Mouse (Mus musculus) embryonic facial prominence, embryonic 11.5 days (tissue): ENCODE measurements around the gene Ifnab. TPM values are rescaled to one million over a fixed set of nuclear protein-coding genes. Genes with fewer than 3 reads are reported as not detected.

ENCODE experiments used
- ATAC-seq: fragments of 200-750 bp; cut with Nextera tagmentation; replicated peaks from 2 replicates; pipeline ENCODE4 v1.8.0; 2017; ENCODE audit warnings: low read depth; ENCODE audit not compliant: insufficient number of reproducible peaks, low FRiP score, low TSS enrichment
- DNase-seq: peaks from one replicate; pipeline ENCODE4 v3.0.0-alpha.2; 2015; ENCODE audit warnings: low spot score
- H3K27ac ChIP-seq: fragments of 300-500 bp; sonication (generic); replicated peaks from 2 replicates; pipeline ENCODE4 v1.5.1; 2014; ENCODE audit warnings: mild to moderate bottlenecking, low read depth, low read length, control low read depth
- H3K27me3 ChIP-seq: fragments of 300-500 bp; sonication (generic); 2 replicates; pipeline ENCODE4 v1.6.1; 2014; ENCODE audit warnings: mild to moderate bottlenecking, low read length, moderate library complexity, mixed read lengths; ENCODE audit not compliant: control insufficient read depth, insufficient read depth
- H3K36me3 ChIP-seq: fragments of 300-500 bp; sonication (generic); replicated peaks from 2 replicates; pipeline ENCODE4 v1.6.1; 2014; ENCODE audit warnings: low read depth, mild to moderate bottlenecking, low read length, moderate library complexity, mixed read lengths; ENCODE audit not compliant: control insufficient read depth, insufficient read depth
- H3K4me1 ChIP-seq: fragments of 300-500 bp; sonication (generic); 2 replicates; pipeline ENCODE4 v1.6.1; 2014; ENCODE audit warnings: low read length, mixed read lengths; ENCODE audit not compliant: control insufficient read depth, insufficient read depth
- H3K4me2 ChIP-seq: fragments of 300-500 bp; sonication (generic); 2 replicates; pipeline ENCODE4 v1.6.1; 2014; ENCODE audit warnings: low read depth, mild to moderate bottlenecking, control low read depth, low read length, moderate library complexity
- H3K4me3 ChIP-seq: fragments of 300-500 bp; sonication (generic); 2 replicates; pipeline ENCODE4 v1.5.1; 2014; ENCODE audit warnings: low read depth, low read length, control low read depth
- H3K9ac ChIP-seq: fragments of 300-500 bp; sonication (generic); replicated peaks from 2 replicates; pipeline ENCODE4 v1.6.1; 2014; ENCODE audit warnings: mild to moderate bottlenecking, control low read depth, low read length
- H3K9me3 ChIP-seq: fragments of 300-500 bp; sonication (generic); replicated peaks from 2 replicates; pipeline ENCODE4 v1.6.1; 2016; ENCODE audit warnings: mild to moderate bottlenecking, low read length, inconsistent platforms, mixed read lengths; ENCODE audit not compliant: control insufficient read depth
- WGBS: fragments of 180-500 bp; shearing (Covaris S2); extraction: QIAGEN DNeasy Blood & Tissue Kit; methylation state at CpG from one replicate; pipeline ENCODE4 v1.1.7; 2014; 5-methylcytosine and 5-hydroxymethylcytosine counted together
- polyA plus RNA-seq: library from polyadenylated mRNA; unstranded; fragments of >200 nt; fragmentation: Nextera tagmentation; extraction: Ambion mirVana; gene quantifications from 2 replicates; pipeline ENCODE4 v1.2.1, GENCODE M21; 2014

Ifnab gene
- polyA plus RNA-seq, 1 experiment from 2014 or later: not detected

DNA sequence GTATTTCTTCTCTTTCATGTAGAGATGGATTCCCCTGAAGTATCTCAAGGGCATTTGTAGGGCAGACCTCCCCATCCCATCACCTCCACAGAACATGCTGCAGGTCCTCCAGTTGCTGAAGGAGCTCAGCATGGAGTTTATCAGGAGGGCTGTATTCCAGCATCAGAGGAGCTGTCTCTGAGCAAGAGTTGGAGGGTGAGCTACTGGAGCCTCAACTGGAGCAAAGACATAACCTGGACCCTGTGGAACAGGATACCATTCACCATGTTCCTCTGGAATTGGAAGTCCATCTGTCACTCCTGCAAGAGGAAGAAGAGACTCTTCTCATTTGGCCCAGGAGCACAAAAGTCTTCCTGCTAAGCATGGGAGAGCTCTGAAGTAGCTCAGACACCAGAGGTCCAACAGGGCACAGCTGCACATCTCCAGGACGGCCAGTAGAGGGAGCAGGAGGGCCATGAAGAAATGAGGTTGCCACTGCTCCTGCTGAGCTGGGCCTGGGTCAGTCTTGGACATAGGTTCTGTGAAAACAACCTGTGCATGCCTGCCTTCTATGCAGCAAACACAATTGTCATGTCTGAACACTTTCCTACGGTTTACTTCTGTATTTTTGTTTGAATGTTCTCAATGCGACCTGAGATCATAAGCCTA is 5.2 kb upstream of the Ifnab start:
- no peak overlapping the region for H3K4me2 ChIP-seq
- WGBS: 23% methylated on average over 3 of the region's 3 CpGs
- no peaks in the 10 kb centered on the region for H3K36me3 ChIP-seq
- no peak overlapping the region for H3K27ac ChIP-seq
- H3K9me3 ChIP-seq: no peaks in the 10 kb centered on the region
- H3K27me3 ChIP-seq: no peaks in the 10 kb centered on the region
- DNase-seq (peak; percentile 86), ATAC-seq (no peak)
- H3K4me1 ChIP-seq: no peaks in the 10 kb centered on the region
- H3K9ac ChIP-seq: no peak overlapping the region
- no peak overlapping the region for H3K4me3 ChIP-seq

DNA sequence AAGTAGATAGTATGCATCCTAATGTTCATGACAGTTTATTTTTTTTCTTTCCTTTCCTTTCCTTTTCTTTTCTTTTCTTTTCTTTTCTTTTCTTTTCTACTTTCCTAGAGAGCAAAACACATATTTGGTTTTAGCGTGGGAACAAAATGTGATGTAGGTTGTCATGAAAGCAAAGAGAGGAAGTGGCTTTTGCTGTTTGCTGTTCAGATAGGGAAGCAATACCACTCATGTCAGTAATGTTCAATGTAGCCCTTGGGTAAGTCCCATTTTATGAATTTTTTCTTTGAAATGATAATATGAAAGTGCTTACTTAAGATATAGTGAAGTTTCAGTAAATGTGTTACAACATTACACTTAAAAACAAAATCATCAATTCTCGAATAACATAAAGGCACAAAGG is 2.2 kb upstream of the Ifnab start:
- Histone ChIP-seq H3K27me3 (no peaks in the 10 kb centered on the region), H3K9ac (no peak overlapping the region), H3K4me1 (no peaks in the 10 kb centered on the region), H3K9me3 (no peaks in the 10 kb centered on the region), H3K27ac (no peak overlapping the region), H3K4me2 (no peak overlapping the region), H3K4me3 (no peak overlapping the region), H3K36me3 (no peaks in the 10 kb centered on the region)
- no peak for ATAC-seq
- WGBS: 81% methylated on average over 2 of the region's 2 CpGs
- no peak for DNase-seq

DNA sequence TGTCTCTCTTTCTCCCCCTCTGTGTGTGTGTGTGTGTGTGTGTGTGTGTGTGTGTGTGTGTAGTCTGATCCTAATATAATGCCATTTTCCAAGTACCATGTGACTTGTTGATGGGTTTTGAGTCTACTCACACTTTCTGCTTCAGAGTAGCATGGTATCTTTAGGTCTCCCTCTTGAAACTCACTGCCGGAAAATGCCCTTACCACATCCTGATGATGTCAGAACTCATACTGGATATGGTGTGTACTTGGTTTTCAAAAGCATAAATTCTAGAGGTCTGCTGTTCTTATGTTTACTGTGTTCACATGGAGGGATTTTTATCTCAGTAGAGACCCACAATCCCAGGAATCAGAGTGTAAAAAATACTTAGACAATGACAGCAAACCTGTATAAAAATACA is 1.4 kb upstream of the Ifnab start:
- WGBS: 88% methylated on average over 1 of the region's 1 CpGs
- H3K4me2 ChIP-seq: no peak overlapping the region
- H3K9me3 ChIP-seq: no peaks in the 10 kb centered on the region
- ATAC-seq (no peak), DNase-seq (no peak)
- no peak overlapping the region for H3K4me3 ChIP-seq
- H3K27ac ChIP-seq: no peak overlapping the region
- H3K36me3 ChIP-seq: no peaks in the 10 kb centered on the region
- no peaks in the 10 kb centered on the region for H3K4me1 ChIP-seq
- no peak overlapping the region for H3K9ac ChIP-seq
- H3K27me3 ChIP-seq: no peaks in the 10 kb centered on the region

DNA sequence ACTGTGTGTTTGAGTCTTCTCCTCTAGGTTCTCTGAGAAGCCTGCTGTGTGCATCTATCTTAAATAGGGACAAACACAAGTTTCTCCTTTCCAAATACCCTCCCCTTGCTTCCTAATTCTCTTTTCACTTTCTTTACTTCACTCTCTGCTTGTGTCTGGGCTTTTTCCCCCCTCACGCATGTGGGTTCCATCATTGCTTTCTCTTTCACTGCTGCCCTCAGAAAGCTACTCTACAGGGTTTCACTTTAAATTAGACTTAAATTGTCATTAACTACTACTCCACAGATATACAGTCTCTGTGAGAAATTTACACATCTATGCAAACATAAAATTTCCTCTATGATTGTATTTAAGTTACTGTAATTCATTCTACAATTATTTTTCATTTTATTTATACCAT is 7.3 kb downstream of the Ifnab start, which contains the start of gene Ifna2:
Gene Ifna2 (minus strand): TSS at position 101 of the 400 bp plus-strand sequence.
- H3K9me3 ChIP-seq: no peaks in the 10 kb centered on the region
- no peaks in the 10 kb centered on the region for H3K36me3 ChIP-seq
- H3K4me2 ChIP-seq: no peak within 1 kb of the TSS
- no peak within 1 kb of the TSS for H3K27ac ChIP-seq
- H3K9ac ChIP-seq: no peak within 1 kb of the TSS
- no peak for ATAC-seq
- H3K4me1 ChIP-seq: no peaks in the 10 kb centered on the region
- no peak for DNase-seq
- no peaks in the 10 kb centered on the region for H3K27me3 ChIP-seq
- H3K4me3 ChIP-seq: no peak within 1 kb of the TSS
- 88% methylated on average over 1 of the region's 1 CpGs for WGBS

DNA sequence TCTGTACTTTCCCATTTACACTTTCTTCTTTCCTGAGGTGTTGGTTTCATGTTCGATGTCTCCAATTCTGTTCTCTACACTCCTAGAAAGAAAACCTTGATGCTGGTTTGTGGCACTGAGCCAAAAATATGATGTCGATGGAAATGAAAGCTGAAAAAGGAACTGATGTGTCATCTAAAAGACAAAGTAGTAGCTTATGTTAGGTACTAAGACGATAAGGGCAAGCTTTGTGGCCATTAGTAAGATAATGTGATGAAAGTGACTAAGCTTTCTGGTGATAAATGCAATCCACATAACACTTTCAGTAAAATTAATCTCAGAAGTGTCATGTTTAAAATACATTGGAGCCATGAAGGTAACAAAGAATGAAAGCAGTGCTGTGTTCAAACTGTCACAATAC is 9.8 kb downstream of the Ifnab start:
- Histone ChIP-seq H3K4me3 (no peak overlapping the region), H3K27me3 (no peaks in the 10 kb centered on the region), H3K27ac (no peak overlapping the region), H3K9me3 (no peaks in the 10 kb centered on the region), H3K4me2 (no peak overlapping the region), H3K9ac (no peak overlapping the region), H3K36me3 (no peaks in the 10 kb centered on the region), H3K4me1 (no peaks in the 10 kb centered on the region)
- no peak for ATAC-seq
- no peak for DNase-seq
- 87% methylated on average over 3 of the region's 3 CpGs for WGBS

DNA sequence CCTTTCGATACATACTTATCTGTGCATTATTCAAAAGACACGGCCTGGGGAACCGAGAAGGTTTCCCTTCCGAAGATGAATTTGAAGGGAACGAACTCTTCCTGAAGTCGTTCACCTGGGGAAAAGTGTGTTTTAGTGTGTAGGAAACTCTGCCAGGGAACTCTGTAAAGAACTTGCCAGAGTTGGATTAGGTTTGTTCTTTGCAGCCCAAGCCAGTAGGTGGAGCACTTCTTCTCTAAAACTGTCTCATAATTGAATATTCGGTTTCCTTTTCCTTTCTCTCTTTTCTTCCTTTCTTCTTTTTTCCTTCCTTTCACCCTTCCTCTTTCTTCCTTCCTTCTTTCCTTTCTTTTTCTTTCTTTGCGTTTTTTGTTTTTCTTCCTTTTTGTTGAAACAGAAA is 10.8 kb downstream of the Ifnab start:
- H3K27me3 ChIP-seq: no peaks in the 10 kb centered on the region
- DNase-seq (peak; percentile 56), ATAC-seq (no peak)
- H3K9me3 ChIP-seq: no peaks in the 10 kb centered on the region
- H3K4me3 ChIP-seq: no peak overlapping the region
- WGBS: 51% methylated on average over 8 of the region's 8 CpGs
- H3K9ac ChIP-seq: no peak overlapping the region
- H3K27ac ChIP-seq: no peak overlapping the region
- no peaks in the 10 kb centered on the region for H3K4me1 ChIP-seq
- no peak overlapping the region for H3K4me2 ChIP-seq
- no peaks in the 10 kb centered on the region for H3K36me3 ChIP-seq

DNA sequence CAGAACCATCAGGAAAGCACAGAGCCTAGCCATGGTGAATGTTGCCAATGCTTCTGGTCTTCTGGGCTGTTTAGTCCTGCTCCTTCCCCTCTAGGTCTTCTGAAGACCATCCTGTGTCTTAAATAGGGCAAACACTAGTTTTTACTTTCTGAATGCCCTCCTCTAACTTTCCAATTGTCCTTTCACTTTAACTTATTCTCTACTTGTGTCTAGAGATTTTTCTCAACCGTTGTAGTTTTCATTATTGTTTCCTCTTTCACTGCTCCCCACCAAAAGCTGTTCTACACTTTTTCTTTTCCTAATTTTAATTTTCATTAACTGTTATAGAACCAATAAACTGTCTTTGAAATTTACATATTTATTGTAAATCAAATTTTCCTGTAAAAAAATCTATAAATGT is 14.3 kb downstream of the Ifnab start, which contains the start of gene Ifna16:
Gene Ifna16 (minus strand): TSS at position 101 of the 400 bp plus-strand sequence.
- Histone ChIP-seq H3K9me3 (no peaks in the 10 kb centered on the region), H3K36me3 (no peaks in the 10 kb centered on the region), H3K4me3 (no peak within 1 kb of the TSS), H3K27me3 (no peaks in the 10 kb centered on the region), H3K4me2 (no peak within 1 kb of the TSS), H3K9ac (no peak within 1 kb of the TSS), H3K27ac (no peak within 1 kb of the TSS), H3K4me1 (no peaks in the 10 kb centered on the region)
- no peak for DNase-seq
- 83% methylated on average over 1 of the region's 1 CpGs for WGBS
- no peak for ATAC-seq

DNA sequence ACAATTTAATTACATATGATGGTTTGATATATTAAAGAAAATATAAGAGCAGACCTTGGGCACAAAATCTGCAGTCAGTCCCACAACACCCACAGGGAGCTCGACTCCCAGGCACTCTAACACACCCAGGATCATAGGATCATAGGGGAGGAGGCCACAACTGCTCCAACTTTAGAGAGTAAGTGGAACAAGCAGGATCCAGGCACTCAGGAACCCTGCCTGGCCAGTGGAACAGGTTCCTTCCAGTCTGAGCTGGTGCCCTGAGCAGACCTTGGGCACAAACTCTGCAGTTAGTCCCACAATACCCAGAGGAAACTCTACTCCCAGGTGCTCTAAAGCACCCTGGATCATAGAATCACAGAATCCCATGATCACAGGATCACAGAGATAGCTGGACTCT is 35.7 kb downstream of the Ifnab start:
- Histone ChIP-seq H3K4me1 (no peaks in the 10 kb centered on the region), H3K9me3 (no peaks in the 10 kb centered on the region), H3K4me2 (no peak overlapping the region), H3K4me3 (no peak overlapping the region), H3K27ac (no peak overlapping the region), H3K9ac (no peak overlapping the region), H3K27me3 (no peaks in the 10 kb centered on the region), H3K36me3 (no peaks in the 10 kb centered on the region)
- DNase-seq (no peak), ATAC-seq (no peak)
- WGBS: 55% methylated on average over 1 of the region's 1 CpGs
